Mouse (Mus musculus): ENCODE results near the gene Zfp174. TPM values are rescaled to one million over a fixed set of nuclear protein-coding genes. Genes with fewer than 3 reads are reported as not detected.
"Not testable (repeated sequence)": the region's sequence is repeated elsewhere in the genome, so short reads cannot be mapped to it uniquely, and the experiment has no call there.

The Zfp174 gene
- total and polyA plus RNA-seq, 3 experiments: 0.26 to 0.98 (median 0.37) TPM

DNA sequence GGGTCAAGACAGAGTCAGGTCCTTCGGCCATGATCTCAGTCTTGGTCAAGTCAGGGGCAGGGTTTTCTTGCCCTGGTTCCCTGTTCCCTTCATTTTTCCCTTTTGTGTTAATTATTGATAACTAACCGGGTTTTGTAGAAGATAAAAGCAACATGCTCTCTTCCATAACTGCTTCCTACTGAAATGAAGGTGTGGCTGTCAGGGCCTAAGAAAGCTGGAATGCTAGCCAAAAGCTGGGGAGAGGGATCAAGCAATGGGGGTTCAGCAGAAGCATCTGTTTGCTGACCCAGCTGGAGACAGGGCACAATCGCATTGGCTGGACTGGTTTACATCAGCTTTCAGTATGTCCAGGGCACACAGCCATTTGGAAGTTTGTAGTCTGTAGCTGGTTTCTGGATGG is 38.9 kb upstream of the Zfp174 start:
- Histone ChIP-seq H3K27me3 (replicated peaks) (no peaks in the 10 kb centered on the region), H3K27ac (ENCODE audit: insufficient read depth, low read depth) (no peak overlapping the region), H3K4me2 (ENCODE audit: insufficient read depth, low read depth, poor library complexity, severe bottlenecking) (no peak overlapping the region), H3K4me3 (replicated peaks in 1 of 3; ENCODE audit: low read depth in 2 of 3, low read length in 2 of 3, poor library complexity in 1 of 3) (no peak overlapping the region), H3K9ac (ENCODE audit: insufficient read depth, low read depth) (no peak overlapping the region), H3K79me2 (replicated peaks; ENCODE audit: control insufficient read depth, extremely low read depth, insufficient read depth, poor library complexity, severe bottlenecking) (no peaks in the 10 kb centered on the region), H3K4me1 (ENCODE audit: control insufficient read depth in 1 of 2, insufficient read depth in 2 of 2) (no peaks in the 10 kb centered on the region), H3K9me3 (replicated peaks; ENCODE audit: low read length) (peaks cover 6% of the 10 kb centered on the region), H3K36me3 (replicated peaks in 1 of 2; ENCODE audit: control insufficient read depth in 1 of 2, insufficient read depth in 1 of 2, low read length in 1 of 2) (no peaks in the 10 kb centered on the region)
- in situ Hi-C loops (cut with MboI; ENCODE audit: low pct_ligation_motif_present, low pct_unique_long_range_greater_than_20kb, low sequenced_read_pairs) (no loop called here), dilution Hi-C loops (cut with MboI; ENCODE audit: extremely low pct_ligation_motif_present, extremely low pct_unique_long_range_greater_than_20kb, low sequenced_read_pairs) (no loop called here)
- DNase-seq (ENCODE audit: extremely low read depth): no peak
- TF ChIP-seq ZKSCAN1 (IDR thresholded peaks at IDR 0.05; ENCODE audit: borderline replicate concordance, low read depth, low read length) (no peak), MYC (IDR thresholded peaks at IDR 0.05; ENCODE audit: low read depth, low read length) (no peak), NELFE (IDR thresholded peaks at IDR 0.05; ENCODE audit: low read depth, low read length) (no peak), RAD21 (IDR thresholded peaks at IDR 0.05; ENCODE audit: low read depth, low read length) (no peak), ETS1 (conservative IDR thresholded peaks at IDR 0.05; ENCODE audit: low read depth, low read length) (no peak), GABPA (IDR thresholded peaks at IDR 0.05; ENCODE audit: insufficient replicate concordance, low read depth, low read length) (no peak), ZNF384 (IDR thresholded peaks at IDR 0.05; ENCODE audit: low read depth, low read length) (no peak), CHD2 (IDR thresholded peaks at IDR 0.05; ENCODE audit: low read length) (no peak), KAT2A (IDR thresholded peaks at IDR 0.05; ENCODE audit: insufficient replicate concordance, low read length) (no peak), ZC3H11A (IDR thresholded peaks at IDR 0.05; ENCODE audit: low read depth, low read length) (no peak), MAZ (IDR thresholded peaks at IDR 0.05; ENCODE audit: low read depth, low read length) (no peak), SIN3A (IDR thresholded peaks at IDR 0.05; ENCODE audit: low read length) (no peak), CHD1 (IDR thresholded peaks at IDR 0.05; ENCODE audit: low read depth, low read length) (no peak), JUN (IDR thresholded peaks at IDR 0.05; ENCODE audit: insufficient read depth, low read depth, low read length) (no peak), IRF4 (IDR thresholded peaks at IDR 0.05; ENCODE audit: low read depth, low read length) (no peak), CTCF (conservative IDR thresholded peaks at IDR 0.05 in 1 of 2, IDR thresholded peaks at IDR 0.05 in 1 of 2; ENCODE audit: low read depth in 2 of 2, low read length in 2 of 2) (no peak), HCFC1 (IDR thresholded peaks at IDR 0.05; ENCODE audit: low read depth, low read length) (no peak), PAX5 (IDR thresholded peaks at IDR 0.05; ENCODE audit: low read length) (no peak), TCF12 (IDR thresholded peaks at IDR 0.05; ENCODE audit: low read depth, low read length) (no peak), MXI1 (IDR thresholded peaks at IDR 0.05; ENCODE audit: low read depth, low read length) (no peak)

GRCm38 (mm10) chr16:3814667-3815066 is 32.4 kb upstream of the Zfp174 start:
- H3K27ac ChIP-seq (ENCODE audit: insufficient read depth, low read depth); in situ Hi-C loops (cut with MboI; ENCODE audit: low pct_ligation_motif_present, low pct_unique_long_range_greater_than_20kb, low sequenced_read_pairs); dilution Hi-C loops (cut with MboI; ENCODE audit: extremely low pct_ligation_motif_present, extremely low pct_unique_long_range_greater_than_20kb, low sequenced_read_pairs); H3K79me2 ChIP-seq (replicated peaks; ENCODE audit: control insufficient read depth, extremely low read depth, insufficient read depth, poor library complexity, severe bottlenecking); H3K4me3 ChIP-seq (replicated peaks in 1 of 3; ENCODE audit: low read depth in 2 of 3, low read length in 2 of 3, poor library complexity in 1 of 3); H3K27me3 ChIP-seq (replicated peaks); H3K36me3 ChIP-seq (replicated peaks in 1 of 2; ENCODE audit: control insufficient read depth in 1 of 2, insufficient read depth in 1 of 2, low read length in 1 of 2); H3K9ac ChIP-seq (ENCODE audit: insufficient read depth, low read depth); H3K9me3 ChIP-seq (replicated peaks; ENCODE audit: low read length); H3K4me2 ChIP-seq (ENCODE audit: insufficient read depth, low read depth, poor library complexity, severe bottlenecking): not testable (repeated sequence)
- peak; percentile 78 for DNase-seq (ENCODE audit: extremely low read depth)
- H3K4me1 ChIP-seq (ENCODE audit: control insufficient read depth in 1 of 2, insufficient read depth in 2 of 2): peaks cover 0 to 18% of the 10 kb centered on the region in 2 experiments; a peak in 1 of 4 replicates
- TF ChIP-seq ETS1 (conservative IDR thresholded peaks at IDR 0.05; ENCODE audit: low read depth, low read length): 0 out of 2 replicates have a peak, but pooled peaks have one; percentile 13
- TF ChIP-seq BHLHE40 (IDR thresholded peaks at IDR 0.05; ENCODE audit: low read depth, low read length): peak; percentile 23; the same call in 1 of the 2 replicates
- 0 out of 2 replicates have a peak, but pooled peaks have one; percentile 34 for TF ChIP-seq EP300 (IDR thresholded peaks at IDR 0.05; ENCODE audit: low read length)
